Mouse (Mus musculus): ENCODE results near the gene Insrr. TPM values are rescaled to one million over a fixed set of nuclear protein-coding genes. Genes with fewer than 3 reads are reported as not detected.

The Insrr gene
- total and polyA plus RNA-seq, 2 experiments from 2014 or later, result not detected

DNA sequence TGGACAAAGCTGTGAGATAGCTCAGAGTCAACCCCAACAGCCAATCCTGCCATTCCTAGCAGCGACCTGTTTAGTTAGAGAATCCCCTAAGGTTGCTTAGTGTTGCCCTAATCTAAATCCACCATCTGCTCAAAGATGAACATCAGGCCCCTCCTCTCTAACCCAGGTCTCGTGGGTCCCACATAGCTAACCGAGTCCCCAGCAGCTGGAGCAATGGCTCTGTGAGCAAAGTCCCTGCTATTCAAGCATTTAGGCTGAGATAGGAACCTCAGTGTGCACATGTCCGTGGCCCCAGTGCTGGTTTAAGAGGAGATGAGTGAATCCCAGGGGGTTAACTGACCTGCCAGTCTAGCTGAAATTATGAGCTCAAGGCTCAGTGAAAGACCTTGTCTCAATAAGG, 49.4 kb downstream of the Insrr start:
- Histone ChIP-seq H3K27me3 (ENCODE audit: control insufficient read depth, insufficient read depth, low read length) (no peaks in the 10 kb centered on the region), H3K36me3 (replicated peaks; ENCODE audit: control insufficient read depth, insufficient read depth, low read length) (no peaks in the 10 kb centered on the region), H3K4me2 (ENCODE audit: low read depth, low read length) (no peak overlapping the region), H3K4me3 (ENCODE audit: low read depth, low read length) (no peak overlapping the region), H3K27ac (ENCODE audit: low read depth) (peak overlapping the region; percentile 55; the same call in 1 of the 2 replicates), H3K4me1 (ENCODE audit: control insufficient read depth, insufficient read depth) (peaks cover 4% of the 10 kb centered on the region; the same call in 1 of the 2 replicates), H3K9ac (replicated peaks; ENCODE audit: low read depth, low read length) (no peak overlapping the region), H3K9me3 (replicated peaks; ENCODE audit: control insufficient read depth, low read length) (no peaks in the 10 kb centered on the region)
- TF ChIP-seq EP300 (IDR thresholded peaks at IDR 0.05; ENCODE audit: low read depth) (no peak), CTCF (IDR thresholded peaks at IDR 0.05; ENCODE audit: low read depth) (no peak)
- DNase-seq (ENCODE audit: low spot score) (no peak), ATAC-seq (ENCODE audit: insufficient read depth, low read depth) (no peak)
- 69% methylated on average over 4 of the region's 4 CpGs for WGBS

DNA sequence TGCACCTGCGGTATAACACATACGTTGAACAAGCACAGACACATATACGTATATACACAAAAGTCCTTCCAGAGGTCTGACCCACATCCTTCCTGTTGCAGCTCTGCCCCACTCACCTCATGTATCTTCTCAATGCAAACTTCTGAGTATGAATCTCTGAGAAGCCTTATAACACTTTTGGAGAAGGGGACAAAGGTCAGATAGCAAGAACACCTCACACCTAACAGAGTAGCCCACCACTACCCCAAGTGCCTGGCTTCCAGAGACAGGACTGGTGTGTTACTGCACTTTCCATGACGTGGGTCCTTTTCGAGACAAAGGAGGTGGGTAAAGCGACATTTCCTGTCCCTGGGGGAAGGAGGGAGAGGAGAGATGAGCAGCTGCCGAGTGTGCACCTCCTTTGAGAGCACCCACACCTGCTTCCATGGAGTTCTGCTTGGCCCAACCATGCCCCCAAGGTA, 49.9 kb downstream of the Insrr start, which contains the start of gene Sh2d2a:
Gene Sh2d2a, plus strand, starts transcription at position 106 of the 461 bp plus-strand sequence.
- Histone ChIP-seq H3K4me3 (ENCODE audit: low read depth, low read length) (no peak within 1 kb of the TSS; the same call in 1 of the 2 replicates), H3K27ac (ENCODE audit: low read depth) (peak within 1 kb of the TSS; percentile 55; the same call in 1 of the 2 replicates), H3K9ac (replicated peaks; ENCODE audit: low read depth, low read length) (no peak within 1 kb of the TSS), H3K4me2 (ENCODE audit: low read depth, low read length) (peak within 1 kb of the TSS; percentile 22; the same call in 1 of the 2 replicates), H3K36me3 (replicated peaks; ENCODE audit: control insufficient read depth, insufficient read depth, low read length) (no peaks in the 10 kb centered on the region), H3K9me3 (replicated peaks; ENCODE audit: control insufficient read depth, low read length) (no peaks in the 10 kb centered on the region), H3K4me1 (ENCODE audit: control insufficient read depth, insufficient read depth) (peaks cover 4% of the 10 kb centered on the region; the same call in 1 of the 2 replicates), H3K27me3 (ENCODE audit: control insufficient read depth, insufficient read depth, low read length) (no peaks in the 10 kb centered on the region)
- DNase-seq (ENCODE audit: low spot score) (peak; percentile 17), ATAC-seq (ENCODE audit: insufficient read depth, low read depth) (no peak)
- TF ChIP-seq CTCF (IDR thresholded peaks at IDR 0.05; ENCODE audit: low read depth) (no peak), EP300 (IDR thresholded peaks at IDR 0.05; ENCODE audit: low read depth) (no peak)
- WGBS, result 60% methylated on average over 7 of the region's 7 CpGs

DNA sequence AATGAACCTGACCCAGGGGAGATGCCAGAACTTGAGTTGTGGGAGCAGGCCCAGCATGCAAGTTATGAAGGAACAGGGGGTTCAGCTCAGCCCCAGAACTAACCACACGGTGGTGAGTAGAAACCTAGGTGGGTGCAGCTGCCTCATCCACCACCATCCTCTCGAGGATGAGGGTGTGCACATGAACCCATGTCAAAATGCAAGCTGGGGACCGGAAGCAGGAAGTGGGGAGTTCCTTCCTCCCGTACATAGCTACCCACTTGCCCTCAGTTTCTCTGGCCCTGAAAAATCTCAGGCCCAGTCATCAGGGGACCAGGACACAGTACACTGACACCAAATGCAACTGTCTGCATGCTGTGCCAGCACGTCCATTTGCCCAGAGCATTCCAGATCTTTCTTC, 50.9 kb downstream of the Insrr start:
- Histone ChIP-seq H3K9ac (replicated peaks; ENCODE audit: low read depth, low read length) (no peak overlapping the region), H3K27me3 (ENCODE audit: control insufficient read depth, insufficient read depth, low read length) (no peaks in the 10 kb centered on the region), H3K4me1 (ENCODE audit: control insufficient read depth, insufficient read depth) (peaks cover 4% of the 10 kb centered on the region; the same call in 1 of the 2 replicates), H3K9me3 (replicated peaks; ENCODE audit: control insufficient read depth, low read length) (no peaks in the 10 kb centered on the region), H3K4me2 (ENCODE audit: low read depth, low read length) (peak overlapping the region; percentile 22; the same call in 1 of the 2 replicates), H3K27ac (ENCODE audit: low read depth) (peak overlapping the region; percentile 55; the same call in 1 of the 2 replicates), H3K4me3 (ENCODE audit: low read depth, low read length) (no peak overlapping the region), H3K36me3 (replicated peaks; ENCODE audit: control insufficient read depth, insufficient read depth, low read length) (no peaks in the 10 kb centered on the region)
- 46% methylated on average over 5 of the region's 5 CpGs for WGBS
- no peak for ATAC-seq (ENCODE audit: insufficient read depth, low read depth)
- no peak for TF ChIP-seq EP300 (IDR thresholded peaks at IDR 0.05; ENCODE audit: low read depth)
- TF ChIP-seq CTCF (IDR thresholded peaks at IDR 0.05; ENCODE audit: low read depth), result no peak
- no peak for DNase-seq (ENCODE audit: low spot score)

DNA sequence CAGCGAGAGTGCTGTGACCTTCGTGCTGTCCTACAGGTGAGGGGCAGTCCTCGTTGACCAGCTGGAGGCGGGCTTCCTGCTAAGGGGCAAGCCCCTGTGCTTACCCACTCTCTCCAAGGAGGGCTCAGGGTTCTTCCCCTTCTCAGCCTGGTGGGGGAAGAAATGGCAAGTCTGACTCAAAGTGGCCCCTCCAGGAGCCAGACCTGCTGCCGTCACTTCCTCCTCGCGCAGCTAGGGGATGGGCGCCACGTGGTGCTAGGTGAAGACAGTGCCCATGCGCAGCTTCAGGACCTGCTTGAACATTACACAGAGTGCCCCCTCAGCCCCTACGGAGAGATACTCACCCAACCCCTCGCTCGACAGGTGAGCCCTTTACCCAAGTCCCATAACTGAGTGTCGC, 52.4 kb downstream of the Insrr start:
- TF ChIP-seq EP300 (IDR thresholded peaks at IDR 0.05; ENCODE audit: low read depth) (no peak), CTCF (IDR thresholded peaks at IDR 0.05; ENCODE audit: low read depth) (no peak)
- Histone ChIP-seq H3K27ac (ENCODE audit: low read depth) (no peak overlapping the region), H3K4me1 (ENCODE audit: control insufficient read depth, insufficient read depth) (peaks cover 4% of the 10 kb centered on the region; the same call in 1 of the 2 replicates), H3K9me3 (replicated peaks; ENCODE audit: control insufficient read depth, low read length) (no peaks in the 10 kb centered on the region), H3K27me3 (ENCODE audit: control insufficient read depth, insufficient read depth, low read length) (no peaks in the 10 kb centered on the region), H3K4me2 (ENCODE audit: low read depth, low read length) (no peak overlapping the region), H3K9ac (replicated peaks; ENCODE audit: low read depth, low read length) (no peak overlapping the region), H3K4me3 (ENCODE audit: low read depth, low read length) (no peak overlapping the region), H3K36me3 (replicated peaks; ENCODE audit: control insufficient read depth, insufficient read depth, low read length) (no peaks in the 10 kb centered on the region)
- ATAC-seq (ENCODE audit: insufficient read depth, low read depth), result no peak
- no peak for DNase-seq (ENCODE audit: low spot score)
- 73% methylated on average over 14 of the region's 14 CpGs for WGBS

DNA sequence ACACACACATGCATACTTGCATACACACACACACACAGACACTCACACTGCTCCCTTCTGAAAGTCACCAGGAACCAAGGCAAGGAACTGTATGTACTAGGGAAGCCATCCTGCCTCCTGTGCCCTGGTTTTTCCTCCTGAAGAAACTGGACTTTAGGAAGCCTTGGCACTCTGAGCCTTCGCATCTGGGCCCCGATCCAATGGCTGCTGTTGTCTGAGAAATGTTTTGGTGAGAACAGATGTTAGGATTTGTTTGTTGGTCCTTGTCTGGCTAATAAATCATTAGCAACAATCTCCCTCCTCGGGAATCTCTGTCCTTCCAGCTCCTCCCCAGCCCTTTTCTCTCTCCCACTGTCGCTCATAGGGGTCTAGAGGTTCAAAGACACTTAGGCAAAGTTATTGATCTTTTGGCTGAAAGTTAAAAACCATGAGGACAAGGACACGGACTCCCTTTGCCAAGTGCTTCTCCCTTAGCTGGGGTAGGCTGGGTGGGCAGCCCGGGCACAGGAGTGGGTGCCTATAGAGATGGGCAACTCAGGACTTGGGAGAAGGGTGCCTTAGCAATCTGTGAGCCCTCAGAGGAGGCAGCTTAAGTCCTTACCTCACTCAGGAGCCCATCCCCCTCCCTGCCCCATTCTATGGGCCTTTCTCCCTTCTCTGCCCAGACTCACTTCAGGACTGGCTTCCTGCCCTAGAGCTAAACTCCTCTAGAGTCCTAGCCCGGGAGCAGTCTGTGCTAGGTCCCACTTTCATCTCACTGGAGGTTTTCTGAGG, 58.2 kb downstream of the Insrr start:
- no peak overlapping the region for H3K9ac ChIP-seq (replicated peaks; ENCODE audit: low read depth, low read length)
- ATAC-seq (ENCODE audit: insufficient read depth, low read depth), result no peak

More for the DNA sequence above, 58.2 kb downstream of the Insrr start:
- Histone ChIP-seq H3K4me1 (ENCODE audit: control insufficient read depth, insufficient read depth) (no peaks in the 10 kb centered on the region), H3K27me3 (ENCODE audit: control insufficient read depth, insufficient read depth, low read length) (no peaks in the 10 kb centered on the region), H3K36me3 (replicated peaks; ENCODE audit: control insufficient read depth, insufficient read depth, low read length) (peaks cover 23% of the 10 kb centered on the region), H3K4me3 (ENCODE audit: low read depth, low read length) (no peak overlapping the region), H3K9me3 (replicated peaks; ENCODE audit: control insufficient read depth, low read length) (no peaks in the 10 kb centered on the region), H3K4me2 (ENCODE audit: low read depth, low read length) (no peak overlapping the region), H3K27ac (ENCODE audit: low read depth) (peak overlapping the region; percentile 20; the same call in 1 of the 2 replicates)
- TF ChIP-seq CTCF (IDR thresholded peaks at IDR 0.05; ENCODE audit: low read depth) (no peak), EP300 (IDR thresholded peaks at IDR 0.05; ENCODE audit: low read depth) (no peak)
- WGBS, result 57% methylated on average over 7 of the region's 7 CpGs
- no peak for DNase-seq (ENCODE audit: low spot score)
